Mouse (Mus musculus) kidney, postnatal 0 days (tissue): ENCODE measurements around the gene Gm6408. TPM values are rescaled to one million over a fixed set of nuclear protein-coding genes. Genes with fewer than 3 reads are reported as not detected.
"Not testable (repeated sequence)": the region's sequence is repeated elsewhere in the genome, so short reads cannot be mapped to it uniquely, and the experiment has no call there.

Source experiments
- ATAC-seq: fragments of 200-750 bp; cut with Nextera tagmentation; replicated peaks from 2 replicates; pipeline ENCODE4 v1.8.0; 2017; ENCODE audit warnings: low read depth, moderate number of reproducible peaks, moderate TSS enrichment, moderate library complexity; ENCODE audit not compliant: low FRiP score
- DNase-seq: peaks from one replicate; pipeline ENCODE4 v3.0.0-alpha.2; 2016; ENCODE audit warnings: low spot score
- H3K27ac ChIP-seq: fragments of 300-500 bp; sonication (generic); 2 replicates; pipeline ENCODE4 v1.5.1; 2014; ENCODE audit warnings: mild to moderate bottlenecking
- H3K27me3 ChIP-seq: fragments of 300-500 bp; sonication (generic); 2 replicates; pipeline ENCODE4 v1.6.1; 2014; ENCODE audit warnings: low read length, mixed read lengths; ENCODE audit not compliant: insufficient read depth
- H3K36me3 ChIP-seq: fragments of 300-500 bp; sonication (generic); 2 replicates; pipeline ENCODE4 v1.6.1; 2014; ENCODE audit warnings: low read length, mixed read lengths; ENCODE audit not compliant: insufficient read depth
- H3K4me1 ChIP-seq: fragments of 300-500 bp; sonication (generic); replicated peaks from 2 replicates; pipeline ENCODE4 v1.6.1; 2014; ENCODE audit warnings: antibody characterized with exemption, low read length, mixed read lengths; ENCODE audit not compliant: insufficient read depth
- H3K4me2 ChIP-seq: fragments of 300-500 bp; sonication (generic); 2 replicates; pipeline ENCODE4 v1.6.1; 2014; ENCODE audit warnings: mild to moderate bottlenecking, low read length, moderate library complexity, mixed read lengths
- H3K4me3 ChIP-seq: fragments of 300-500 bp; sonication (generic); replicated peaks from 2 replicates; pipeline ENCODE4 v1.5.1; 2014; ENCODE audit warnings: low read depth, low read length
- H3K9ac ChIP-seq: fragments of 300-500 bp; sonication (generic); 2 replicates; pipeline ENCODE4 v1.6.1; 2014; ENCODE audit warnings: low read depth, low read length
- H3K9me3 ChIP-seq: fragments of 300-500 bp; sonication (generic); replicated peaks from 2 replicates; pipeline ENCODE4 v1.6.1; 2016; ENCODE audit warnings: low read length, inconsistent platforms, mixed read lengths
- CTCF ChIP-seq: IDR thresholded peaks from 2 replicates; pipeline ENCODE4 v1.5.1; 2016; ENCODE audit warnings: antibody characterized with exemption, low read depth, mild to moderate bottlenecking, moderate library complexity
- WGBS: fragments of 180-500 bp; shearing (Covaris S2); extraction: QIAGEN DNeasy Blood & Tissue Kit; methylation state at CpG from one replicate; pipeline ENCODE4 v1.1.7; 2014; 5-methylcytosine and 5-hydroxymethylcytosine counted together
- polyA plus RNA-seq: library from polyadenylated mRNA; unstranded; fragments of >200 nt; fragmentation: Nextera tagmentation; extraction: Ambion mirVana; gene quantifications from 2 replicates; pipeline ENCODE4 v1.2.1, GENCODE M21; 2015

The Gm6408 gene
- polyA plus RNA-seq: not detected in 2 replicates

GRCm38 (mm10) chr5:146481665-146482064, at the start of gene Gm6408:
Gene Gm6408, plus strand, starts transcription at chr5:146481965.
- not testable (repeated sequence) for H3K27me3 ChIP-seq, H3K4me2 ChIP-seq, DNase-seq, H3K9me3 ChIP-seq, H3K9ac ChIP-seq, H3K4me3 ChIP-seq, ATAC-seq, H3K4me1 ChIP-seq, H3K27ac ChIP-seq, H3K36me3 ChIP-seq
- WGBS: 80% methylated on average over 1 of the region's 3 CpGs

- no peaks in the 10 kb centered on the region for H3K27me3 ChIP-seq
- no peak overlapping the region for H3K4me3 ChIP-seq
- ATAC-seq (no peak), DNase-seq (no peak)
- no peaks in the 10 kb centered on the region for H3K36me3 ChIP-seq
- H3K9me3 ChIP-seq: no peaks in the 10 kb centered on the region
- no peaks in the 10 kb centered on the region for H3K4me1 ChIP-seq
- no peak for TF ChIP-seq CTCF
- no peak overlapping the region for H3K27ac ChIP-seq
- H3K9ac ChIP-seq: no peak overlapping the region
- H3K4me2 ChIP-seq: no peak overlapping the region
- 87% methylated on average over 6 of the region's 6 CpGs for WGBS
Observed at GRCm38 (mm10) chr5:146432476-146432875, 49.3 kb upstream of the Gm6408 start.

- Histone ChIP-seq H3K9ac (no peak overlapping the region), H3K27me3 (no peaks in the 10 kb centered on the region), H3K4me3 (no peak overlapping the region), H3K9me3 (no peaks in the 10 kb centered on the region), H3K4me1 (no peaks in the 10 kb centered on the region), H3K36me3 (no peaks in the 10 kb centered on the region), H3K4me2 (no peak overlapping the region), H3K27ac (no peak overlapping the region)
- WGBS: 89% methylated on average over 16 of the region's 16 CpGs
- ATAC-seq (no peak), DNase-seq (no peak)
- TF ChIP-seq CTCF: no peak
Observed at GRCm38 (mm10) chr5:146435316-146435715, 46.4 kb upstream of the Gm6408 start.

GRCm38 (mm10) chr5:146436796-146437195, 45.0 kb upstream of the Gm6408 start:
- no peaks in the 10 kb centered on the region for H3K4me1 ChIP-seq
- no peaks in the 10 kb centered on the region for H3K9me3 ChIP-seq
- H3K27ac ChIP-seq: no peak overlapping the region
- no peaks in the 10 kb centered on the region for H3K27me3 ChIP-seq
- whole genome bisulfite sequencing: 95% methylated on average over 11 of the region's 11 CpGs
- DNase-seq (no peak), ATAC-seq (no peak)
- no peak overlapping the region for H3K4me2 ChIP-seq
- H3K4me3 ChIP-seq: no peak overlapping the region
- no peak overlapping the region for H3K9ac ChIP-seq
- no peaks in the 10 kb centered on the region for H3K36me3 ChIP-seq
- TF ChIP-seq CTCF: no peak

GRCm38 (mm10) chr5:146439152-146439781, 42.5 kb upstream of the Gm6408 start:
- H3K4me3 ChIP-seq: no peak overlapping the region
- WGBS: 96% methylated on average over 7 of the region's 7 CpGs
- H3K36me3 ChIP-seq: no peaks in the 10 kb centered on the region
- no peak for ATAC-seq
- no peak for DNase-seq
- no peak for TF ChIP-seq CTCF
- no peaks in the 10 kb centered on the region for H3K9me3 ChIP-seq
- H3K9ac ChIP-seq: no peak overlapping the region
- H3K4me2 ChIP-seq: no peak overlapping the region
- no peaks in the 10 kb centered on the region for H3K4me1 ChIP-seq
- no peaks in the 10 kb centered on the region for H3K27me3 ChIP-seq
- no peak overlapping the region for H3K27ac ChIP-seq

GRCm38 (mm10) chr5:146440273-146440672, 41.5 kb upstream of the Gm6408 start:
- no peak overlapping the region for H3K9ac ChIP-seq
- no peaks in the 10 kb centered on the region for H3K9me3 ChIP-seq
- no peak overlapping the region for H3K27ac ChIP-seq
- 93% methylated on average over 5 of the region's 5 CpGs for WGBS
- H3K4me3 ChIP-seq: no peak overlapping the region
- ATAC-seq: no peak
- H3K36me3 ChIP-seq: no peaks in the 10 kb centered on the region
- H3K27me3 ChIP-seq: no peaks in the 10 kb centered on the region
- H3K4me1 ChIP-seq: no peaks in the 10 kb centered on the region
- TF ChIP-seq CTCF: peak; percentile 19; the same call in 1 of the 2 replicates
- no peak for DNase-seq
- H3K4me2 ChIP-seq: no peak overlapping the region

GRCm38 (mm10) chr5:146442767-146443166, 39.0 kb upstream of the Gm6408 start:
- 76% methylated on average over 2 of the region's 2 CpGs for WGBS

More at GRCm38 (mm10) chr5:146442767-146443166, 39.0 kb upstream of the Gm6408 start:
- H3K4me2 ChIP-seq: no peak overlapping the region
- no peak overlapping the region for H3K27ac ChIP-seq
- no peak for DNase-seq
- H3K27me3 ChIP-seq: no peaks in the 10 kb centered on the region
- no peak overlapping the region for H3K9ac ChIP-seq
- ATAC-seq: no peak
- H3K4me1 ChIP-seq: no peaks in the 10 kb centered on the region
- H3K36me3 ChIP-seq: no peaks in the 10 kb centered on the region
- no peaks in the 10 kb centered on the region for H3K9me3 ChIP-seq
- H3K4me3 ChIP-seq: no peak overlapping the region
- no peak for TF ChIP-seq CTCF
